Mouse (Mus musculus) natural killer cell, adult 2 months (primary cell): ENCODE data around the gene Adam17.

ENCODE experiments used
- DNase-seq, 2 experiments: peaks; one replicate each; pipeline ENCODE4 v3.0.0; 2022; ENCODE audit warnings: low spot score in 2 of 2

The Adam17 gene

GRCm38 (mm10) chr12:21362686-21363085 lies 10.7 kb downstream of the Adam17 start:
- DNase-seq: no peak

GRCm38 (mm10) chr12:21353681-21354080 lies 19.8 kb downstream of the Adam17 start:
- DNase-seq: no peak

GRCm38 (mm10) chr12:21350113-21350876 lies 23.1 kb downstream of the Adam17 start:
- no peak for DNase-seq

GRCm38 (mm10) chr12:21346972-21347371 lies 26.5 kb downstream of the Adam17 start:
- DNase-seq: no peak

GRCm38 (mm10) chr12:21340674-21341073 lies 32.8 kb downstream of the Adam17 start:
- no peak for DNase-seq

- no peak for DNase-seq
Observed at GRCm38 (mm10) chr12:21337171-21337570, 36.3 kb downstream of the Adam17 start.

- peak; percentile 71 to 85 for DNase-seq
Observed at GRCm38 (mm10) chr12:21335869-21336268, 37.6 kb downstream of the Adam17 start.

GRCm38 (mm10) chr12:21333766-21334165 lies 39.7 kb downstream of the Adam17 start:
- DNase-seq: no peak

GRCm38 (mm10) chr12:21333021-21333420 lies 40.4 kb downstream of the Adam17 start:
- DNase-seq: no peak

GRCm38 (mm10) chr12:21331711-21332110 lies 41.7 kb downstream of the Adam17 start:
- DNase-seq: no peak

GRCm38 (mm10) chr12:21330961-21331576 lies 42.4 kb downstream of the Adam17 start:
- no peak for DNase-seq

- no peak for DNase-seq
Observed at GRCm38 (mm10) chr12:21329661-21330400, 43.6 kb downstream of the Adam17 start.

GRCm38 (mm10) chr12:21326325-21326724 lies 47.1 kb downstream of the Adam17 start:
- DNase-seq: no peak

- DNase-seq: no peak
Observed at GRCm38 (mm10) chr12:21325266-21325665, 48.2 kb downstream of the Adam17 start.

- no peak for DNase-seq
Observed at GRCm38 (mm10) chr12:21324101-21324500, 49.3 kb downstream of the Adam17 start.

- DNase-seq: no peak
Observed at GRCm38 (mm10) chr12:21322856-21323255, 50.6 kb downstream of the Adam17 start.

GRCm38 (mm10) chr12:21322296-21322695 lies 51.1 kb downstream of the Adam17 start:
- DNase-seq: no peak

GRCm38 (mm10) chr12:21321170-21321569 lies 52.3 kb downstream of the Adam17 start:
- DNase-seq: no peak

GRCm38 (mm10) chr12:21320317-21320716 lies 53.1 kb downstream of the Adam17 start:
- DNase-seq: no peak

- DNase-seq: peak; percentile 66 to 80
Observed at GRCm38 (mm10) chr12:21318143-21318895, 55.1 kb downstream of the Adam17 start.

- no peak for DNase-seq
Observed at GRCm38 (mm10) chr12:21316869-21317265, 56.6 kb downstream of the Adam17 start.
